Mouse (Mus musculus) hindbrain, embryonic 13.5 days (tissue): ENCODE measurements around the gene Gm45213. TPM values are rescaled to one million over a fixed set of nuclear protein-coding genes. Genes with fewer than 3 reads are reported as not detected.

Experiments used
- ATAC-seq: fragments of 200-750 bp; cut with Nextera tagmentation; 2 replicates; pipeline ENCODE4 v1.8.0; 2017; ENCODE audit warnings: moderate TSS enrichment; ENCODE audit not compliant: low FRiP score
- H3K27ac ChIP-seq: fragments of 300-500 bp; sonication (generic); 2 replicates; pipeline ENCODE4 v1.5.1; 2015; ENCODE audit warnings: inconsistent platforms, mild to moderate bottlenecking, moderate library complexity
- H3K27me3 ChIP-seq: fragments of 300-500 bp; sonication (generic); 2 replicates; pipeline ENCODE4 v1.6.1; 2015; ENCODE audit warnings: mild to moderate bottlenecking, inconsistent platforms
- H3K36me3 ChIP-seq: fragments of 300-500 bp; sonication (generic); 2 replicates; pipeline ENCODE4 v1.6.1; 2015; ENCODE audit warnings: mild to moderate bottlenecking, inconsistent platforms
- H3K4me1 ChIP-seq: fragments of 300-500 bp; sonication (generic); replicated peaks from 2 replicates; pipeline ENCODE4 v1.6.1; 2015; ENCODE audit warnings: inconsistent platforms
- H3K4me2 ChIP-seq: fragments of 300-500 bp; sonication (generic); 2 replicates; pipeline ENCODE4 v1.6.1; 2015; ENCODE audit warnings: inconsistent platforms, mild to moderate bottlenecking, moderate library complexity
- H3K4me3 ChIP-seq: fragments of 300-500 bp; sonication (generic); 2 replicates; pipeline ENCODE4 v1.5.1; 2015; ENCODE audit warnings: mild to moderate bottlenecking, inconsistent platforms
- H3K9ac ChIP-seq: fragments of 300-500 bp; sonication (generic); 2 replicates; pipeline ENCODE4 v1.6.1; 2015; ENCODE audit warnings: mild to moderate bottlenecking, inconsistent platforms
- H3K9me3 ChIP-seq: fragments of 300-500 bp; sonication (generic); 2 replicates; pipeline ENCODE4 v1.6.1; 2016; ENCODE audit warnings: inconsistent platforms
- WGBS: fragments of 180-500 bp; shearing (Covaris S2); methylation state at CpG from one replicate; pipeline ENCODE4 v1.1.7; 2015; 5-methylcytosine and 5-hydroxymethylcytosine counted together
- polyA plus RNA-seq: library from polyadenylated mRNA; unstranded; fragments of >200 nt; fragmentation: Nextera tagmentation; extraction: Ambion mirVana; gene quantifications from 2 replicates; pipeline ENCODE4 v1.2.1, GENCODE M21; 2015

Gm45213 gene
- polyA plus RNA-seq, 1 experiment from 2014 or later: not detected

DNA sequence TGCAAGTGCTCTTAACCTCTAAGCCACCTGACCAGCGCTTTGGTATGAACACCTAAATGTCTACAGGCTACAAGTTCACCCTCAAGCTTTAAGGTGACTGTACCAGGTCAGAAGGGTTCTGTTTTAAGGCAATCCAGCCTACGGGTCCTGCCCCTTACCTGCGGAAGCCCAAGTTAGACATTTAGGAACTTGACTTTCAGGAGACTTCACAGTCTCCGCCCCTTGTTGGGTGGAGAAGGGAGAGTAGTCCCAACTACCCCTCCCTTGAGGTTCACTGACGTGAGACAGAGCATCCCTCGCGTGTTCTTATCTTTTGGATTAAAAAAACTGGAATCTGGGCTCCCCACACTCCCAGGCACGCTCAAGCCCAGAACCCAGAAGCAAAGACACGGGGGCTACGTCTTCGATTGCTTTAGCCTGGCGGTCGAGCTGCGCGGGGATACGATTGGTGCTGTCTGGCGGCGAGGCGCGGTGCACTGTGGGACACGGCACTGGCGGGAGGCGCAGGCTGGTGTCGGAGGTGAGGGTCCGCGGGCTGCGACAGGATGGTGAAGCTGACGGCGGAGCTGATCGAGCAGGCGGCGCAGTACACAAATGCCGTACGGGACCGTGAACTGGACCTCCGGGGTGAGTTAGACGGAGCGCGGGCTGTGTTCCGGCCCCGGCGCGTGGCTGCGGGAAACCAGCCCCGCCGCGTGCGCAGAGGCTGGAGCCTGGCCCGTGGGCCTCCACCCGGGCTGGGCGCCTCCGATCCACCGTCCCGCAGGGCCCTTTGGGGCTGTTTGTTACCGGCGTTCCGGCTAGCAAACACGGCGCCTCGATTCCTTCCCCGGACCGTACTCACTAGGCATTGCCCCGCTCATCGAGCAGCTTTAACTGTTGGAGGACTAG is 16.9 kb downstream of the Gm45213 start:
- no peaks in the 10 kb centered on the region for H3K9me3 ChIP-seq
- H3K4me1 ChIP-seq: peaks cover 17% of the 10 kb centered on the region
- ATAC-seq: peak; percentile 96
- under 1% methylated on average over 64 of the region's 64 CpGs for WGBS
- peak overlapping the region; percentile 81 for H3K27ac ChIP-seq
- H3K9ac ChIP-seq: peak overlapping the region; percentile 92
- H3K4me2 ChIP-seq: peak overlapping the region; percentile 92
- H3K4me3 ChIP-seq: peak overlapping the region; percentile 83
- peaks cover 28% of the 10 kb centered on the region for H3K36me3 ChIP-seq
- H3K27me3 ChIP-seq: peaks cover 18% of the 10 kb centered on the region

DNA sequence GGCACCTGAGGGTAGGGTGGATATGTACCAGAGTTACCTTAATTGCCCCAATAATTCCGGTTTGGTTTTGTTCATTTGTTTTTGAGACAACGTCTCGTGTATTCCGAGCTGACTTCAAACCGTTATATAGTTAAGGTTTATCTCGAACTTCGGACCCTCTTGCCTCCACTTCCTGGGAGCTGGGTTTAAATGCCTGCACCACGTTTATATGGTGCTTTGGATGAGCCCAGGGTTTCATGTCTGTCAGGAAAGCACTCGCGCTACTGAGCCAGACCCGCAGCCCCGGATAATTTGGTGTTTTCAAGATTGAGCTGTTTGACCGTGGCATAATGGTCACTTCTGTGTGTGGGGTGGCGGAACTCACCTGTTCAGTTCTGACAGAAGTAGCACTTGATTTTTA is 17.7 kb downstream of the Gm45213 start:
- H3K4me2 ChIP-seq: peak overlapping the region; percentile 92
- H3K4me3 ChIP-seq: peak overlapping the region; percentile 83
- WGBS: 3% methylated on average over 14 of the region's 14 CpGs
- peak overlapping the region; percentile 92 for H3K9ac ChIP-seq
- H3K4me1 ChIP-seq: peaks cover 17% of the 10 kb centered on the region
- H3K27me3 ChIP-seq: peaks cover 18% of the 10 kb centered on the region
- ATAC-seq: no peak; the same call in 1 of the 2 replicates
- H3K9me3 ChIP-seq: no peaks in the 10 kb centered on the region
- no peak overlapping the region for H3K27ac ChIP-seq
- peaks cover 33% of the 10 kb centered on the region for H3K36me3 ChIP-seq

DNA sequence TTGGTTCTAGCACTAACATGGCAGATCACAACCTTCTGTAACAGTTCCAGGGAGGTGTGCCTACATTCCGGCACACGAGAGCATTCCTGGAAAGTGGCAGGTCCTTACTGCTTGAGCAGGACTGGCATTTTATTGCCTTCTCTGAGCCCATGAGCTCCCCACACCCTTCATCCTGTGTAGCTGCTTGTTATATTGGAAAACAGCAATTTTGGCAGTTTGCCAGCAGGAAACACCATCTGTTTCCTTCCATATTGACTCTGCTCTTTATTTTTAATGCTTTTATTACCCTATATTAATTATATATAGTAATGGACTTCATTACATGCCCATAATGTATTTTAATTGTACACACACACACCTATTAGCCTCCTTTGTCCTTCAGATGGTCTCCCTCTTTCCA is 33.0 kb downstream of the Gm45213 start:
- H3K4me2 ChIP-seq: no peak overlapping the region
- H3K4me3 ChIP-seq: no peak overlapping the region
- H3K36me3 ChIP-seq: peaks cover 56% of the 10 kb centered on the region
- H3K9me3 ChIP-seq: no peaks in the 10 kb centered on the region
- peaks cover 22% of the 10 kb centered on the region for H3K4me1 ChIP-seq
- no peaks in the 10 kb centered on the region for H3K27me3 ChIP-seq
- WGBS: 74% methylated on average over 2 of the region's 2 CpGs
- no peak overlapping the region for H3K9ac ChIP-seq
- H3K27ac ChIP-seq: no peak overlapping the region
- no peak for ATAC-seq

DNA sequence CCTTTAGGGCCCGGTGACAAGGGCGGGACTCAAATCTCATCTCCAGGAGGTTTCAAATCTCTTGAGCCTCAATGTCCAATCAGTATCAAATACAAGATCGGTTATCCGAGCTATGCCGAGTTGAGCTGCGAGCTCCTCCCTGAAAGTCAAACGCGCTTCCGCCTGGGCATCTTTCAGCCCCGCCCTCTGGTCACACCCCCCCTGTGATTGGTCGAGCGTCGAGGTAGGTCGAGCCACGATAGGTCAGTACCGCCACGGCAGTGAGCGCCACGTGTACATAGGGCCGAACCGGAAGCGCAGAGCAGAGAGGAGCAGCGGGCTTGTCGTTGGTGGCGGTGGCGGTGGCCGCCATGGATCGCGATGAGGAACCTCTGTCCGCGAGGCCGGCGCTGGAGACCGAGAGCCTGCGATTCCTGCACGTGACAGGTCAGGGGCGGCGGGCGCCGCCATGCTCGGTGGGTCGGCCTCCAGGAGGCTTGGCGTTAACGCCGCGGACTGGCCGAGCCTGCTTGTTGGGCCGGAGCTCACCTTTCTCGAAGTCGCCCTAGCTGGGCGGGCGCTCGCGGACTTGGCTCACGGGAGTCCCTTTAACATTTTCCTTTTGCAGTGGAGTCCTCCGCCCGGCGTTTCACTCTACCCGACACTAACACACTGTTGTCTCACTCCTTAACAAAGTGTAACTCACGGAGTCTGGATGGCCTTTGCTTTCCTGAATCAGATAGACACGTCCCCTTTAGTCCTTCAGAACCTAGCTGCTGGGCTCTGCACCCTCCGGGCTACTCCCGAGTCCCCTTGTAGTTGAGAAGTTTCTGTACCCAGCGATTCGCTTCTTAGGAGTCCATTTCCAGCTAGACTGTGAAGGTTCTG is 36.2 kb downstream of the Gm45213 start, which contains the start of gene Selenos:
Selenos (plus strand) TSS at position 286 of the 867 bp plus-strand sequence.
- Histone ChIP-seq H3K27ac (peak within 1 kb of the TSS; percentile 82), H3K4me3 (peak within 1 kb of the TSS; percentile 83), H3K9me3 (no peaks in the 10 kb centered on the region), H3K4me1 (peaks cover 37% of the 10 kb centered on the region), H3K27me3 (no peaks in the 10 kb centered on the region), H3K4me2 (peak within 1 kb of the TSS; percentile 90), H3K9ac (peak within 1 kb of the TSS; percentile 82), H3K36me3 (peaks cover 45% of the 10 kb centered on the region)
- peak; percentile 100 for ATAC-seq
- under 1% methylated on average over 65 of the region's 65 CpGs for WGBS

DNA sequence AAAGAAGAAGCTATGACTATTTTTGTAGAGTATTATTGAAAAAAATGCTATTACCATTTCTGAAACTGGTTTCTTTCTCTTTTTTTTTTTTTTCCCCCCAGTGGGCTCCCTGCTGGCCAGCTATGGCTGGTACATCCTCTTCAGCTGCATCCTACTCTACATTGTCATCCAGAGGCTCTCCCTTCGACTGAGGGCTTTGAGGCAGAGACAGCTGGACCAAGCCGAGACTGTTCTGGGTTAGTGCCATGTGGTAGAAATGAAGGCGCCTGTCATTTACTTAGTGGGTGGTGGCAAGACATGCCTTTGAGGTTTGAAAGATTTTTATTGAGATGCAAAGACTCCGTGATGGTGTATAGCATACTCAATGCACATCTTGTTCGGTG is 36.8 kb downstream of the Gm45213 start:
- H3K4me3 ChIP-seq: peak overlapping the region; percentile 83
- H3K4me1 ChIP-seq: peaks cover 37% of the 10 kb centered on the region
- H3K36me3 ChIP-seq: peaks cover 44% of the 10 kb centered on the region
- WGBS: 36% methylated on average over 5 of the region's 5 CpGs
- peak overlapping the region; percentile 82 for H3K9ac ChIP-seq
- no peaks in the 10 kb centered on the region for H3K9me3 ChIP-seq
- ATAC-seq: no peak
- peak overlapping the region; percentile 82; the same call in 1 of the 2 replicates for H3K27ac ChIP-seq
- H3K4me2 ChIP-seq: peak overlapping the region; percentile 90
- H3K27me3 ChIP-seq: no peaks in the 10 kb centered on the region

DNA sequence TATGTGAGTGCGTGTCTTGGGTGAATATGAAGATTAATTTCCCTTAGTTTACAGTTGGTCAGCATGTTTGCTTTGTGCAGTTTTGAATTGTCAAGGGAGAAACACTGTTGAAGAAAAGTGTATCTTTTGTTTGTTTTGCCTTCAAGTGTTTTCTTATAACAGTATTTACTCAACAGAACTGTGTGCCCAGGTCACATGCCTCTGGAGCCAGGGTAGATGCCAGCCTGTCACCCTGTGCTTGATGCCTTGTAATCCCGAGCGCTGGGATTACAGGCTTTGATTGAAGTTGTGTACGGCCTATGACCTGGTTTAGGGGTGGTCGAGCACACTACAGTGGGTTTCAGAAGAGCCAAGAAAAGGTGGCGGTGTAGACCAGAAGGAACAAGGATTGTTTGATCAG is 40.4 kb downstream of the Gm45213 start:
- Histone ChIP-seq H3K4me2 (no peak overlapping the region), H3K4me3 (no peak overlapping the region), H3K27ac (no peak overlapping the region), H3K4me1 (peaks cover 35% of the 10 kb centered on the region), H3K9ac (no peak overlapping the region), H3K36me3 (peaks cover 59% of the 10 kb centered on the region), H3K9me3 (no peaks in the 10 kb centered on the region), H3K27me3 (no peaks in the 10 kb centered on the region)
- 91% methylated on average over 6 of the region's 6 CpGs for WGBS
- ATAC-seq: no peak

DNA sequence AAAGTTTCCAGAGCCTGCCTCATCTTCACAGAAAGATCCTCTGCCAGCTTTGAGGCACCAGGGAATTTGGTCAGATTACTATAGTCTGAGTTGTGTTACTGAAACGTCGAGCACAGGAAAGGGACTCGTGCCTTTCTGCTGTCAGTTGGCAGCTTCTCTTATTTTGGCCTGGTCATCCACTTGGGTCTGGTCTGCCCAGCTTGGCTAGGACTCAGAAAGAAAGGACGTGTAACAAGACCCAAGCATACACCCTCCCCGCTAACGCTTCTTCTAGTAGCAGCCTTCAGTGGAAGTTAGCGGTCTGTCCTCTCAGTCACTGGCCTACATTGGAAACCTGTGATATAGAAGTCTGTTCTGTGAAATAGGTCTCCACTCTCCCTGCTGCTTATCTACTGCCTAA is 41.1 kb downstream of the Gm45213 start:
- no peak for ATAC-seq
- Histone ChIP-seq H3K36me3 (peaks cover 67% of the 10 kb centered on the region), H3K4me1 (peaks cover 31% of the 10 kb centered on the region), H3K27ac (no peak overlapping the region), H3K4me2 (no peak overlapping the region), H3K9ac (no peak overlapping the region), H3K9me3 (no peaks in the 10 kb centered on the region), H3K4me3 (no peak overlapping the region), H3K27me3 (no peaks in the 10 kb centered on the region)
- WGBS: 86% methylated on average over 7 of the region's 7 CpGs

DNA sequence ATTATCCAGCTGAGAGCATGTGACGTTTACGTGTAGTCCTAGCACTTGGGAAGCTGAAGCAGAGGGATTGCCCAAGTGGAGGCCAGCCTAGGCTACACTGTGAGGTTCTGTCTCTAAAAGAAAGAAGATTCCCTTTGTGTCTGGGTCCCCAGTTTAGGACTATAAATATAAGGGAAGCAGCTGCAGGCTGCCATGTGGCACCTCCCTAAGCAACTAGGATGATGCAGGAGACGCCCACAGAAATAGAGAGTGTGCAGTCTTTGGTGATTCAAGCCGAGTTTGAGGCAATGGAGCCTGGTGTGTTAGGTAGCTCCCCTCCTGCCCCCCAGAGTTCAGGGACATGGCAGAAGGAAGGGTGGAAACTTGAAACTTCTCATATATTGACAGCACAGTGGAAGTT is 44.2 kb downstream of the Gm45213 start:
- no peak for ATAC-seq
- H3K27ac ChIP-seq: no peak overlapping the region
- no peaks in the 10 kb centered on the region for H3K9me3 ChIP-seq
- WGBS: 94% methylated on average over 4 of the region's 4 CpGs
- no peak overlapping the region for H3K9ac ChIP-seq
- H3K4me1 ChIP-seq: 0 out of 2 replicates have a peak, but pooled peaks cover 10% of the 10 kb centered on the region
- no peak overlapping the region for H3K4me2 ChIP-seq
- no peaks in the 10 kb centered on the region for H3K27me3 ChIP-seq
- peaks cover 96% of the 10 kb centered on the region for H3K36me3 ChIP-seq
- no peak overlapping the region for H3K4me3 ChIP-seq

DNA sequence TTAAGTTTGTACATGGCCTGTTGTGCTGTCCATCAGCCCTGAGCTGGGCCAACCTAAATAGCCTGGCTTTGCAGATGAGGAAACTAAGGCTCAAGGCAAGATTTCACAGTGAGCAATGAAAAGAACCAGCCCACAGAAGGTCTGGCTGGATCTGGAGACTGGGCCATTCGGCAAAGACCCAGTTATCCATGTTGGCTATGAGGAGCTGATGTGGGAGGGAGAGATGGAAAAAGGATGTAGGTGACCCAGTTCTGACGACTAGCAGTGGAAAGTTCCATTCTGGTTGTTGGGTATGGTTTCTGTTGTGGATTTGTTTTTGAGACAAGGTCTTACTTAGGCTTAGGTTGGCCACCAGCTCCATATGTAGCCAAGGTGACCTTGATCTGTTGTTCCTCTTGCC is 44.7 kb downstream of the Gm45213 start:
- ATAC-seq: no peak
- no peak overlapping the region for H3K4me3 ChIP-seq
- H3K9ac ChIP-seq: no peak overlapping the region
- H3K4me1 ChIP-seq: 0 out of 2 replicates have a peak, but pooled peaks cover 9% of the 10 kb centered on the region
- no peaks in the 10 kb centered on the region for H3K27me3 ChIP-seq
- peaks cover 97% of the 10 kb centered on the region for H3K36me3 ChIP-seq
- H3K27ac ChIP-seq: no peak overlapping the region
- H3K9me3 ChIP-seq: no peaks in the 10 kb centered on the region
- 96% methylated on average over 2 of the region's 2 CpGs for WGBS
- H3K4me2 ChIP-seq: no peak overlapping the region

DNA sequence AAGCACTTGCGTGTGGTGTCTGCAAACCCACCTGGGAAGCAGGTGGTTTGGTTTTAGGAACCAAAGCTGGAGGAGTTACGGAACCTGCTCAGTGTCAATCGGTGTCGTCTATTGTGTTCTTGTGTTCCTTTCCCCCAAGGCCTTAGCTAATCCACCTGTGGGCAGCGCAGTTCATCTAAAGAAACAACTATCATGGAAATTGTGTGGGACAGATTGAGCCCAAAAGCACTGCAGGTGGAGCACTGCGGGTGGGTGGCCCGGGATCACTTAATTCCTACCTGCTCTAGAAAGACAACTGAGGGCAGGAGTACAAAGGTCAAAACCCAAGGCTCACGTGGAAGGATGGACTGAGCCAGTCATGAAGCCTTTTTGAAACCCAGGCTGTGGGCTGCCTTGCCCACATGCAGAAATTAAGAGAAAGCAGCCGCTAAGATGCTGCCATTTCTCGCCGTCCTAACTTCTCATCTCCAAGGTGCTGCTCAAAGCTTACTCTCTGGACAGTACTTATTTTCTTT is 47.3 kb downstream of the Gm45213 start:
- WGBS: 85% methylated on average over 11 of the region's 11 CpGs
- Histone ChIP-seq H3K27ac (no peak overlapping the region), H3K9ac (no peak overlapping the region), H3K27me3 (no peaks in the 10 kb centered on the region), H3K4me1 (no peaks in the 10 kb centered on the region), H3K9me3 (no peaks in the 10 kb centered on the region), H3K4me2 (no peak overlapping the region), H3K36me3 (peaks cover 77% of the 10 kb centered on the region), H3K4me3 (no peak overlapping the region)
- no peak for ATAC-seq

DNA sequence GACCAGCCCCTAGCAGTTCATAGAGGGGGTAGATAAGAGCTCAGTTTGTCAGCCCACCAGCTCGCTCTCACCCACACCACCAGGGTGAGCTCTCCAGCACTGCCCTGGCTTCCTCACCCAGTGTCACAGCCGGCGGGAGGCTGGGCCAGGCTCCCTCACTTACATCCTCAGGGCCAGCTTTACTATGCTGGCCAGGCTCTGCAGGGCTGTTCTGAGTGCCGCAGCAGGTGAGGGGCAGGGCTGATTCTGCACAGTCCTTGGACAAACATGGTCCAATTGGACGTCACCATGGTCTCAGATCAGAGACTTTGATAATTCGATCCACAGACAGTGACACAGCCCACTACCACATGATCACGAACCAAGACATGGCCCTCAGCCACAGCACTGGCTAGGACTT is 48.2 kb downstream of the Gm45213 start:
- H3K27me3 ChIP-seq: no peaks in the 10 kb centered on the region
- no peaks in the 10 kb centered on the region for H3K4me1 ChIP-seq
- no peak overlapping the region for H3K4me3 ChIP-seq
- peaks cover 69% of the 10 kb centered on the region for H3K36me3 ChIP-seq
- no peaks in the 10 kb centered on the region for H3K9me3 ChIP-seq
- 89% methylated on average over 7 of the region's 7 CpGs for WGBS
- no peak overlapping the region for H3K4me2 ChIP-seq
- no peak overlapping the region for H3K27ac ChIP-seq
- ATAC-seq: no peak
- no peak overlapping the region for H3K9ac ChIP-seq

DNA sequence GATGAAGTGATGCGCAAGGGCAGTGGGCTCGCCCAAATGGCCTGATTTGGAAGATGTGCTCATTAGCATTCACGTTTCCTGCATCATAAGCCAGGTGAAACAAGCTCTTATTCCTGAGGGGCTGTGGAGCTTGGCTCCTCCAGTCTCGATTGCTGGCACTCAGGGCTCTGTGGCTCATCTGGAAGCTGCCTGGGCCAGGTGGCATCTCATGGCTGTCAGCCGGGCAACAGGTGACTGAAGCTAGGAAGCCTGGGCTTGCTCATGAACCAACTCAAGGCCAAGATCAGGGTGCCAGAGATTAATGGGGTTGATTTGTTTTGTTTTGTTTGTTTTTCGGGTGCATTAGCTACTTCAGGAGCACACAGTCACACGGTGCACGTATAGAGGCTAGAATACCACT is 49.3 kb downstream of the Gm45213 start:
- Histone ChIP-seq H3K4me2 (no peak overlapping the region), H3K4me3 (no peak overlapping the region), H3K27ac (no peak overlapping the region), H3K9me3 (no peaks in the 10 kb centered on the region), H3K36me3 (peaks cover 58% of the 10 kb centered on the region), H3K4me1 (no peaks in the 10 kb centered on the region), H3K27me3 (no peaks in the 10 kb centered on the region), H3K9ac (no peak overlapping the region)
- WGBS: 90% methylated on average over 8 of the region's 8 CpGs
- no peak for ATAC-seq
